Mouse (Mus musculus) thymus, adult 2 months (tissue): ENCODE data around the gene Tenm1.

Experiments
- CTCF ChIP-seq: fragments of 200-500 bp; IDR thresholded peaks from 2 replicates; pipeline ENCODE4 v1.5.1; 2012; ENCODE audit warnings: mild to moderate bottlenecking, control low read depth, low read length, moderate library complexity, borderline replicate concordance; ENCODE audit not compliant: control insufficient read depth, poor library complexity, insufficient read depth; ENCODE audit errors: extremely low read depth
- POLR2A ChIP-seq: fragments of 200-500 bp; IDR thresholded peaks from 2 replicates; pipeline ENCODE4 v1.6.1; 2012; ENCODE audit warnings: mild to moderate bottlenecking, low read length, control low read depth, moderate library complexity; ENCODE audit not compliant: control insufficient read depth, poor library complexity, insufficient read depth; ENCODE audit errors: extremely low read depth

DNA sequence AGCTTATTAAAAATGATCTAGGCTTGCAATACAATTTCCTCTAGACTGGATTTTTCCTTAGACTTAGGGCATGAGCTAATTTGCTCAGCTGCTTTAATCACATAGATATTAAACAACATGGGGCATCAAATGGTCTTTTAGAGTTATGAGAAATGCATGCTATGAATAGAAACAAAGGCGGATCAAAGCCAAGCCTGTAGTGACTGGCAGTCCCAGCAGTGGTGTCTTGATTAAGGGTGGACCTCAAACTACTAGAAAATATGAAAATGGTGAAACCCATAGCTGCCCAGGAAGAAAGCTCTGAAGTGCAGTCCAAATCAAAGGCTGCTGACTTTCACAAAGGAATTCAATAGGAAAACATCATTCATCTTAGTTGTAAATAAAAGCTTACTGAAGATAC lies 306.9 kb downstream of the Tenm1 start:
- no peak for TF ChIP-seq CTCF
- no peak for TF ChIP-seq POLR2A
